Mouse (Mus musculus) thymus, postnatal 14 days (tissue): ENCODE results near the gene Stxbp3.
A peak's percentile ranks its signal among the peaks of the same experiment; 100 is the strongest.
"Not testable (repeated sequence)": the region's sequence is repeated elsewhere in the genome, so short reads cannot be mapped to it uniquely, and the experiment has no call there.

Experiments
- DNase-seq: peaks from one replicate; pipeline ENCODE4 v3.0.0; 2021

Gene Stxbp3

GRCm38 (mm10) chr3:108856386-108857123 is 16.2 kb upstream of the Stxbp3 start:
- DNase-seq, result peak; percentile 69

GRCm38 (mm10) chr3:108855864-108856263 is 15.5 kb upstream of the Stxbp3 start:
- no peak for DNase-seq

GRCm38 (mm10) chr3:108855371-108855770 is 15.0 kb upstream of the Stxbp3 start:
- no peak for DNase-seq

GRCm38 (mm10) chr3:108853266-108853665 is 12.9 kb upstream of the Stxbp3 start:
- no peak for DNase-seq

- peak; percentile 23 for DNase-seq
Measured at GRCm38 (mm10) chr3:108851996-108852697, 11.8 kb upstream of the Stxbp3 start.

GRCm38 (mm10) chr3:108851554-108851953 is 11.2 kb upstream of the Stxbp3 start:
- no peak for DNase-seq

GRCm38 (mm10) chr3:108851075-108851474 is 10.7 kb upstream of the Stxbp3 start:
- DNase-seq, result no peak

- DNase-seq, result peak; percentile 31
Measured at GRCm38 (mm10) chr3:108850506-108850905, 10.2 kb upstream of the Stxbp3 start.

- DNase-seq, result no peak
Measured at GRCm38 (mm10) chr3:108846616-108847015, 6.3 kb upstream of the Stxbp3 start.

GRCm38 (mm10) chr3:108844521-108844920 is 4.2 kb upstream of the Stxbp3 start:
- DNase-seq, result no peak

- no peak for DNase-seq
Measured at GRCm38 (mm10) chr3:108844026-108844425, 3.7 kb upstream of the Stxbp3 start.

- DNase-seq, result no peak
Measured at GRCm38 (mm10) chr3:108840716-108841054, 359 bp upstream of the Stxbp3 start.

GRCm38 (mm10) chr3:108839647-108839999 is 703 bp downstream of the Stxbp3 start:
- DNase-seq, result no peak

GRCm38 (mm10) chr3:108838980-108839379 is 1.3 kb downstream of the Stxbp3 start:
- DNase-seq, result no peak

GRCm38 (mm10) chr3:108836931-108837330 is 3.4 kb downstream of the Stxbp3 start:
- DNase-seq, result no peak

GRCm38 (mm10) chr3:108833717-108834116 is 6.6 kb downstream of the Stxbp3 start:
- DNase-seq, result not testable (repeated sequence)

GRCm38 (mm10) chr3:108831750-108832149 is 8.6 kb downstream of the Stxbp3 start:
- no peak for DNase-seq

GRCm38 (mm10) chr3:108830493-108830892 is 9.8 kb downstream of the Stxbp3 start:
- DNase-seq, result peak; percentile 34

- DNase-seq, result no peak
Measured at GRCm38 (mm10) chr3:108815631-108816030, 24.7 kb downstream of the Stxbp3 start.

GRCm38 (mm10) chr3:108810747-108811263 is 29.5 kb downstream of the Stxbp3 start:
- DNase-seq, result no peak

- no peak for DNase-seq
Measured at GRCm38 (mm10) chr3:108805622-108806021, 34.7 kb downstream of the Stxbp3 start.

- DNase-seq, result no peak
Measured at GRCm38 (mm10) chr3:108798375-108798774, 42.0 kb downstream of the Stxbp3 start.

- DNase-seq, result no peak
Measured at GRCm38 (mm10) chr3:108797723-108798122, 42.6 kb downstream of the Stxbp3 start.

- no peak for DNase-seq
Measured at GRCm38 (mm10) chr3:108796386-108796785, 43.9 kb downstream of the Stxbp3 start.
